In genomic region chr11:98035977-98036377, GRCm38 (mm10) we compare ENCODE assay signal across 8 mouse cellular contexts. TPM values are rescaled to one million over a fixed set of nuclear protein-coding genes. Genes with fewer than 3 reads are reported as not detected.
DNase-seq lines count a peak whose midpoint lies in the region; ATAC-seq and TF ChIP-seq lines count a peak whose summit lies in the region.

No protein-coding gene starts in this region.

- no peak for TF ChIP-seq CTCF in lung, adult 2 months (IDR thresholded peaks at IDR 0.05; ENCODE audit: insufficient read depth, low read length)

- H3K36me3 ChIP-seq in forebrain, embryonic 16.5 days (ENCODE audit: control insufficient read depth, insufficient read depth) = peaks cover 3% of the 10 kb centered on the region
- no peaks in the 10 kb centered on the region for H3K36me3 ChIP-seq in intestine, embryonic 16.5 days (ENCODE audit: control insufficient read depth, insufficient read depth, low read length)
- H3K36me3 ChIP-seq in midbrain, embryonic 10.5 days = peaks cover 5% of the 10 kb centered on the region

- 2% methylated on average over 27 of the region's 27 CpGs for WGBS in lung, adult 2 months
- WGBS in forebrain, embryonic 16.5 days = under 1% methylated on average over 27 of the region's 27 CpGs
- 1% methylated on average over 23 of the region's 27 CpGs for WGBS in intestine, embryonic 16.5 days
- WGBS in midbrain, embryonic 10.5 days = 1% methylated on average over 27 of the region's 27 CpGs

- no peaks in the 10 kb centered on the region for H3K9me3 ChIP-seq in forebrain, embryonic 16.5 days (ENCODE audit: control insufficient read depth, low read length)
- H3K9me3 ChIP-seq in intestine, embryonic 16.5 days (ENCODE audit: control insufficient read depth, low read length) = no peaks in the 10 kb centered on the region
- H3K9me3 ChIP-seq in midbrain, embryonic 10.5 days (replicated peaks) = no peaks in the 10 kb centered on the region

- DNase-seq in lung, adult 2 months = no peak
- no peak for DNase-seq in lung, postnatal 25 days (ENCODE audit: low spot score)
- DNase-seq in cerebellum, adult 11 months = peak; percentile 68
- peak; percentile 64 for DNase-seq in midbrain, embryonic 10.5 days (ENCODE audit: low spot score)
- DNase-seq in testis, postnatal 10 days (ENCODE audit: low spot score) = peak; percentile 66

- peaks cover 6% of the 10 kb centered on the region; the same call in 1 of the 2 replicates for H3K4me1 ChIP-seq in lung, adult 2 months (ENCODE audit: control insufficient read depth, insufficient read depth, low read length)
- H3K4me1 ChIP-seq in forebrain, embryonic 16.5 days (replicated peaks; ENCODE audit: control insufficient read depth, insufficient read depth, low read length) = peaks cover 25% of the 10 kb centered on the region
- H3K4me1 ChIP-seq in intestine, embryonic 16.5 days (ENCODE audit: control insufficient read depth, insufficient read depth, low read length) = peaks cover 9% of the 10 kb centered on the region
- H3K4me1 ChIP-seq in midbrain, embryonic 10.5 days = peaks cover 31% of the 10 kb centered on the region

- no peak for TF ChIP-seq POLR2A in lung, adult 2 months (IDR thresholded peaks at IDR 0.05; ENCODE audit: borderline replicate concordance, extremely low read depth, low read depth, low read length)

- H3K4me3 ChIP-seq in lung, adult 2 months (replicated peaks; ENCODE audit: extremely low read depth, low read depth, low read length) = peak overlapping the region; percentile 8
- H3K4me3 ChIP-seq in forebrain, embryonic 16.5 days (replicated peaks; ENCODE audit: low read length) = peak overlapping the region; percentile 44
- H3K4me3 ChIP-seq in intestine, embryonic 16.5 days (ENCODE audit: low read length) = peak overlapping the region; percentile 41
- peak overlapping the region; percentile 61 for H3K4me3 ChIP-seq in midbrain, embryonic 10.5 days

- peak; percentile 39 for ATAC-seq in forebrain, embryonic 16.5 days
- ATAC-seq in intestine, embryonic 16.5 days = peak; percentile 53
- no peak for ATAC-seq in monocyte, adult 5-6 weeks (replicated peaks; ENCODE audit: insufficient number of reproducible peaks, low FRiP score, low TSS enrichment, poor library complexity, severe bottlenecking)

- H3K27me3 ChIP-seq in forebrain, embryonic 16.5 days (replicated peaks; ENCODE audit: control insufficient read depth, insufficient read depth, low read length) = peaks cover 3% of the 10 kb centered on the region; the same call in 1 of the 2 replicates
- H3K27me3 ChIP-seq in intestine, embryonic 16.5 days (replicated peaks; ENCODE audit: control insufficient read depth, insufficient read depth, low read length) = peaks cover 15% of the 10 kb centered on the region
- H3K27me3 ChIP-seq in midbrain, embryonic 10.5 days (ENCODE audit: low read depth, poor library complexity, severe bottlenecking) = peaks cover 40% of the 10 kb centered on the region

- peak overlapping the region; percentile 73 for H3K4me2 ChIP-seq in forebrain, embryonic 16.5 days (ENCODE audit: low read length)
- H3K4me2 ChIP-seq in intestine, embryonic 16.5 days (ENCODE audit: low read depth, low read length) = peak overlapping the region; percentile 65

- no peak overlapping the region for H3K27ac ChIP-seq in forebrain, embryonic 16.5 days (ENCODE audit: low read length)
- H3K27ac ChIP-seq in intestine, embryonic 16.5 days (ENCODE audit: low read length) = no peak overlapping the region
- peak overlapping the region; percentile 80 for H3K27ac ChIP-seq in midbrain, embryonic 10.5 days (replicated peaks)

- peak overlapping the region; percentile 63 for H3K9ac ChIP-seq in forebrain, embryonic 16.5 days (replicated peaks; ENCODE audit: low read depth, low read length)
- peak overlapping the region; percentile 60 for H3K9ac ChIP-seq in intestine, embryonic 16.5 days (ENCODE audit: low read depth, low read length)

RNA-seq across cellular contexts. Expression of gene Rpl19, which starts 9.5 kb away (rescaled TPM):
- polyA plus RNA-seq in lung, adult 2 months (2012; rRNA removed) = 426 and 513 TPM in 2 replicates
- 652 and 659 TPM in 2 replicates for polyA plus RNA-seq in forebrain, embryonic 16.5 days (2015; fragmentation: Nextera tagmentation; extraction: Ambion mirVana)
- 990 and 1,058 TPM in 2 replicates for polyA plus RNA-seq in intestine, embryonic 16.5 days (2015; fragmentation: Nextera tagmentation; extraction: Ambion mirVana)
- polyA plus RNA-seq in midbrain, embryonic 10.5 days (2016; fragmentation: Nextera tagmentation; extraction: Ambion mirVana) = 976 and 1,159 TPM in 2 replicates
- 1,171 to 1,260 TPM (median 1,185 TPM) in 3 replicates for total RNA-seq in monocyte, adult 5-6 weeks (2017)

RNA-seq across cellular contexts. Expression of gene Cacnb1, which starts 13.1 kb away (rescaled TPM):
- 16.0 and 25.6 TPM in 2 replicates for polyA plus RNA-seq in lung, adult 2 months (2012; rRNA removed)
- polyA plus RNA-seq in forebrain, embryonic 16.5 days (2015; fragmentation: Nextera tagmentation; extraction: Ambion mirVana) = 39.0 and 52.1 TPM in 2 replicates
- 5.1 TPM in 2 replicates for polyA plus RNA-seq in intestine, embryonic 16.5 days (2015; fragmentation: Nextera tagmentation; extraction: Ambion mirVana)
- polyA plus RNA-seq in midbrain, embryonic 10.5 days (2016; fragmentation: Nextera tagmentation; extraction: Ambion mirVana) = 7.8 and 12.5 TPM in 2 replicates
- 1.6 to 3.5 TPM (median 3.3 TPM) in 3 replicates for total RNA-seq in monocyte, adult 5-6 weeks (2017)

RNA-seq across cellular contexts. Expression of gene Stac2, which starts 17.3 kb away (rescaled TPM):
- 0.88 and 1.2 TPM in 2 replicates for polyA plus RNA-seq in lung, adult 2 months (2012; rRNA removed)
- polyA plus RNA-seq in forebrain, embryonic 16.5 days (2015; fragmentation: Nextera tagmentation; extraction: Ambion mirVana) = 3.4 and 5.4 TPM in 2 replicates
- 0.29 TPM in 2 replicates for polyA plus RNA-seq in intestine, embryonic 16.5 days (2015; fragmentation: Nextera tagmentation; extraction: Ambion mirVana)
- 0.40 and 0.41 TPM in 2 replicates for polyA plus RNA-seq in midbrain, embryonic 10.5 days (2016; fragmentation: Nextera tagmentation; extraction: Ambion mirVana)
- total RNA-seq in monocyte, adult 5-6 weeks (2017) = 1.1 TPM in 1 of 3 replicates, not detected in the others

RNA-seq across cellular contexts. Expression of gene Arl5c, which starts 40.0 kb away (rescaled TPM):
- 2.7 and 5.1 TPM in 2 replicates for polyA plus RNA-seq in lung, adult 2 months (2012; rRNA removed)
- 4.6 and 6.4 TPM in 2 replicates for polyA plus RNA-seq in forebrain, embryonic 16.5 days (2015; fragmentation: Nextera tagmentation; extraction: Ambion mirVana)
- 9.0 and 9.9 TPM in 2 replicates for polyA plus RNA-seq in intestine, embryonic 16.5 days (2015; fragmentation: Nextera tagmentation; extraction: Ambion mirVana)
- polyA plus RNA-seq in midbrain, embryonic 10.5 days (2016; fragmentation: Nextera tagmentation; extraction: Ambion mirVana) = 8.9 and 16.8 TPM in 2 replicates
- total RNA-seq in monocyte, adult 5-6 weeks (2017) = 67.7 to 97.0 TPM (median 83.6 TPM) in 3 replicates

RNA-seq across cellular contexts. Expression of gene Plxdc1, which starts 49.7 kb away (rescaled TPM):
- 18.5 and 20.9 TPM in 2 replicates for polyA plus RNA-seq in lung, adult 2 months (2012; rRNA removed)
- 0.72 and 0.96 TPM in 2 replicates for polyA plus RNA-seq in forebrain, embryonic 16.5 days (2015; fragmentation: Nextera tagmentation; extraction: Ambion mirVana)
- polyA plus RNA-seq in intestine, embryonic 16.5 days (2015; fragmentation: Nextera tagmentation; extraction: Ambion mirVana) = 0.34 and 0.65 TPM in 2 replicates
- polyA plus RNA-seq in midbrain, embryonic 10.5 days (2016; fragmentation: Nextera tagmentation; extraction: Ambion mirVana) = 0.06 and 0.16 TPM in 2 replicates
- total RNA-seq in monocyte, adult 5-6 weeks (2017) = 1.6 to 2.8 TPM (median 2.4 TPM) in 3 replicates

Comparison
In these comparisons a context has a peak if more than half of its experiments do, and no peak if none do; other contexts are left out.
1. DNase-seq: peak in cerebellum, adult 11 months (single experiment), midbrain, embryonic 10.5 days (single experiment) and testis, postnatal 10 days (single experiment); none in lung, adult 2 months (single experiment) and lung, postnatal 25 days (single experiment).
2. H3K4me3 ChIP-seq: peak in every context shown above with its lines; median percentile 61 in midbrain, embryonic 10.5 days; 44 in forebrain, embryonic 16.5 days; 41 in intestine, embryonic 16.5 days; 8 in lung, adult 2 months.